Mouse (Mus musculus) E14TG2a.4 (cell line): ENCODE data around the gene Ankar.

Experiments used
- H3K27me3 ChIP-seq: 2 replicates; pipeline ENCODE4 v1.6.1; 2014; ENCODE audit warnings: low read length, control low read depth; ENCODE audit not compliant: insufficient read depth
- H3K36me3 ChIP-seq: 2 replicates; pipeline ENCODE4 v1.6.1; 2014; ENCODE audit warnings: low read length, control low read depth; ENCODE audit not compliant: insufficient read depth
- H3K4me1 ChIP-seq: replicated peaks from 2 replicates; pipeline ENCODE4 v1.6.1; 2014; ENCODE audit warnings: low read depth, low read length, control low read depth
- H3K4me3 ChIP-seq: replicated peaks from 2 replicates; pipeline ENCODE4 v1.5.1; 2014; ENCODE audit warnings: mild to moderate bottlenecking, low read length
- H3K9me3 ChIP-seq: 2 replicates; pipeline ENCODE4 v1.6.1; 2014; ENCODE audit warnings: low read length, control low read depth
- CTCF ChIP-seq: conservative IDR thresholded peaks from 2 replicates; pipeline ENCODE4 v1.5.1; 2014; ENCODE audit warnings: low read length
- NANOG ChIP-seq: IDR thresholded peaks from 2 replicates; pipeline ENCODE4 v1.6.1; 2014; ENCODE audit warnings: borderline replicate concordance, low read length, mixed read lengths
- POU5F1 ChIP-seq: IDR thresholded peaks from 2 replicates; pipeline ENCODE4 v1.6.1; 2014; ENCODE audit warnings: low read length, borderline replicate concordance

Ankar gene

DNA sequence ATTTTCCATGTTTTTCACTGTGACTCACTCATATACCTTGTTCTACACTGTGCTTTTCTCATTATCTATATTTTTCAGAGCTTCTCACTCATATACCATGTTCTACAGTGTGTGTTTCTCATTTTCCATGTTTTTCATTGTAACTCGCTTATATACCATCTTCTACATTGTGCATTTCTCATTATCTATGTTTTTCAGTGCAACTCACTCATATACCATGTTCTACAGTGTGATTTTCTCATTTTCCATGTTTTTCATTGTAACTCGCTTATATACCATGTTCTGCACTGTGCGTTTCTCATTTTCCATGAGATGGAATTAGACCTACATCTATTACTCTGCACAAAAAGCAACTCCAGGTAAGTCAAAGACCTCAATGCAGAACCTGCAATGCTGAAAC lies 4.1 kb downstream of the Ankar start:
- Histone ChIP-seq H3K4me1 (peaks cover 5% of the 10 kb centered on the region), H3K4me3 (no peak overlapping the region), H3K36me3 (no peaks in the 10 kb centered on the region), H3K9me3 (no peaks in the 10 kb centered on the region), H3K27me3 (no peaks in the 10 kb centered on the region)
- TF ChIP-seq POU5F1 (no peak), NANOG (no peak), CTCF (no peak)

DNA sequence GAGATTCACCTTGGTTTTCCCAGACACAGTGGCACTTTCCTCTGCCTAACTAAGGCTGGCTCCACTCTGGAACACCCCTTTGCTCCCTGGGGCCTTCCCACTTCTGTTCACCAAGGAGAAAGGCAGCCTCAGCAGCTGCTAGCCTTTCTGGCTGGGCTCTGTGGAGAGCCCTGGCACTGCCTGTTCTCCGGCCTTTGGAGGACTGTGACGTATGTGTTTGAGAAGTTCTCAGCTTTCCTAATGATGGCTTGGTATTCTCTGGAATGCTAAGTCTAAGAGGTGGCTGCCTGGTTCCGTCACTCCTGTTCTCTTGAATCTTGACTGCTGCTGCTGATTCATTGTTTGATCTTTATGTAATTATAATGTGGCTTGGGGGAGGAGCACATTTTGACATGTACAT lies 27.3 kb downstream of the Ankar start:
- H3K9me3 ChIP-seq, result no peaks in the 10 kb centered on the region
- TF ChIP-seq CTCF (no peak), POU5F1 (no peak), NANOG (no peak)
- no peak overlapping the region for H3K4me3 ChIP-seq
- peaks cover 22% of the 10 kb centered on the region for H3K4me1 ChIP-seq
- no peaks in the 10 kb centered on the region for H3K27me3 ChIP-seq
- H3K36me3 ChIP-seq, result no peaks in the 10 kb centered on the region

- Histone ChIP-seq H3K9me3 (no peaks in the 10 kb centered on the region), H3K4me3 (peak overlapping the region; percentile 71), H3K27me3 (no peaks in the 10 kb centered on the region), H3K4me1 (peaks cover 10% of the 10 kb centered on the region), H3K36me3 (no peaks in the 10 kb centered on the region)
- TF ChIP-seq NANOG (no peak), POU5F1 (no peak), CTCF (no peak)
Measured at GRCm38 (mm10) chr1:72640658-72641410, 59.5 kb downstream of the Ankar start.

- Histone ChIP-seq H3K4me1 (peaks cover 6% of the 10 kb centered on the region), H3K9me3 (0 out of 2 replicates have a peak, but pooled peaks cover 6% of the 10 kb centered on the region), H3K36me3 (peaks cover 23% of the 10 kb centered on the region), H3K27me3 (no peaks in the 10 kb centered on the region), H3K4me3 (no peak overlapping the region)
- no peak for TF ChIP-seq POU5F1
- TF ChIP-seq CTCF, result no peak
- no peak for TF ChIP-seq NANOG
Measured at GRCm38 (mm10) chr1:72635221-72635620, 65.2 kb downstream of the Ankar start.

DNA sequence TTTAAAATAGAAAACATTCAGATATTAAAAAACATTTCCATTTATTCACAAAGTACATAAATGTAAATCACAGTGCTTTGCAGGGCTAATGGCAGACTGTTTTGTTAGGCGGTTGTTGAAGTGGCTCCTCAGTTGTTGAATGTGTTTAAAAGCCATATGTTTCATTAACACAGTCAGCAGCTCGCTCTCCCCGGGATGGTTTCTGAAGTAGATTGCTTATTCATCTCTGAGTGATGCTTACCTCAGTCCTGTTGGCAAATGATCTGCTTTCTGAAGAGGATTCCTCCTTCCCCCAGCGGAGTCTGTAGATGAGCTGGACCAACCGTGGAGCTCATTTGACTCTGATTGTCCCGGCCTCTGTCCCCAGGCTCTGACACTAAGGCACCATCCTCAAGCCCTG lies 88.2 kb downstream of the Ankar start:
- Histone ChIP-seq H3K36me3 (peaks cover 69% of the 10 kb centered on the region), H3K9me3 (no peaks in the 10 kb centered on the region), H3K27me3 (no peaks in the 10 kb centered on the region), H3K4me3 (no peak overlapping the region), H3K4me1 (peaks cover 22% of the 10 kb centered on the region)
- TF ChIP-seq NANOG, result no peak
- TF ChIP-seq CTCF, result no peak
- no peak for TF ChIP-seq POU5F1

DNA sequence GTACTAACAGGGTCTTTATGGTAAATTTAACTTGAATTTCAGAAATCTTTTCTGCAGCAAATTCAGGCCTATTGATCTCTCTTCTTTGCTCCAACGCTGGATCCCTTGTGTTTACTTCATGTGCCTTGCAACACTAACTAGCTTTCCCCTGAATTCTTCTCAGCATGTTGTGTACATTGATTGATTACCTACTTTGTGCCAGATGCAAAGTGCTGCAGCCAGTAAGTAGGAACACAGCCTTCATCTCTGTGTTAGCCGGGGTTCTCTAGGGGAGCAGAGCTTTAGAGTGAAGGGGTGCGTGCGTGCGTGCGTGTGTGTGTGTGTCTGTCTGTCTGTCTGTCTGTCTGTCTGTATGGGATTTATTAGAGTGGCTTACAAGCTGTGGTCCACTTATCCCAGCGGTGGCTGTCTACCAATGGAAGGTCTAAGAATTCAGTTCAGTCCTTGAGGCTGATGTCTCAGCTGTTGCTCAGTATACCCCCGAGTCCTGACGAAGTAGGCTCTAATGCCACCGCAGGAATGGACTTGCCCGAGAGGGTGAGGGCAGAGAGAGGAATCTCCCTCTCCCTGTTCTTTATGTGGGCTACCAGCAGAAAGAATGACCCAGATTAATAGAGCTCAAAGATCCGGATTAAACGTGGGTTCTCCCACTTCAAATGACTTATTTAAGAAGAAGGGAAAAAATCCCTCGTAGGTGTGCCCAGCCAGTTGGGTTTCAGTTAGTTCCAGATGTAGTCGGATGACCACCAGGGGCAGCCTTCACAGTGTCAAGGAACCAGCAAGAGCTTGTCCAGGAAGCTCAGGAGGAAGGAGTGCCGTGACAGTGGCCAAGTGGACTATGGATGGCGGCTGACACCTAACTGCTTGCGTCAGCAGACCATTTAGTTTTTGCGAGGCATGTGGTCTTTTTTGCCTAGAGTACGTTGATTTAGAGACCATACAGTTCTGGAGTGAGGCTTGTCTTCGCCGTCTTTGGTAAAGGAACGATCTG lies 90.2 kb downstream of the Ankar start:
- H3K9me3 ChIP-seq, result no peaks in the 10 kb centered on the region
- peaks cover 66% of the 10 kb centered on the region for H3K36me3 ChIP-seq
- no peaks in the 10 kb centered on the region for H3K27me3 ChIP-seq
- H3K4me1 ChIP-seq, result peaks cover 22% of the 10 kb centered on the region
- H3K4me3 ChIP-seq, result no peak overlapping the region
- TF ChIP-seq NANOG (no peak), CTCF (no peak; the same call in 1 of the 2 replicates), POU5F1 (no peak)

- Histone ChIP-seq H3K9me3 (no peaks in the 10 kb centered on the region), H3K4me3 (no peak overlapping the region), H3K4me1 (peaks cover 22% of the 10 kb centered on the region), H3K36me3 (peaks cover 55% of the 10 kb centered on the region), H3K27me3 (no peaks in the 10 kb centered on the region)
- TF ChIP-seq NANOG, result no peak
- no peak for TF ChIP-seq POU5F1
- TF ChIP-seq CTCF, result no peak
Measured at GRCm38 (mm10) chr1:72609129-72609528, 91.2 kb downstream of the Ankar start.

DNA sequence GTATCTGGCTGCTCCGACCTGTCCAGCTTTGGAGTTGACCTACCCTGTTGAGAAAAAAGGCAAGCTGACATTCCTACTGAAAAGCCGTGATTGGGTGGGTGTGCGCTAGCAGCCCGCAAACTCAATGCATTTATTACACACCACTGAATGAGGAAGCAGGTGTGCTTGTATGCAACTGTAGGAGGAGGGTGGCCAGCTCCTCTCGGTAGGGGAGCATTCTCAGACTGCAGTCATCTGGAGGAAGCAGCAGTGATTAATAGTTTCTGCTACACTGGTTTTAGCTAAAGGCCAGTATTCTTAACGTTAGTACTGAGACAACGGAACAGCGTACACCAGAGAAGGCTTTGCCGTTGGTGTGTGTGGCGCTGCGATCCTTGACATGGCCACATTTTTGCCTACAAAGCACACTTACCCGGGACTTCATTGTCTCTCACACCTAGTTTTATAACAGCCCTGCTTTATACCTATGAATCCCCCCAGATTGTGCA lies 94.1 kb downstream of the Ankar start:
- peaks cover 40% of the 10 kb centered on the region for H3K36me3 ChIP-seq
- H3K4me3 ChIP-seq, result no peak overlapping the region
- H3K4me1 ChIP-seq, result peaks cover 28% of the 10 kb centered on the region
- TF ChIP-seq POU5F1 (no peak), CTCF (no peak), NANOG (no peak)
- no peaks in the 10 kb centered on the region for H3K9me3 ChIP-seq
- no peaks in the 10 kb centered on the region for H3K27me3 ChIP-seq
